Mouse (Mus musculus): ENCODE results near the gene Robo2. TPM values are rescaled to one million over a fixed set of nuclear protein-coding genes. Genes with fewer than 3 reads are reported as not detected.

The Robo2 gene
- total and polyA plus RNA-seq, 3 experiments: not detected

GRCm38 (mm10) chr16:73930323-73930722 is 481.3 kb downstream of the Robo2 start:
- H3K9me3 ChIP-seq (replicated peaks; ENCODE audit: insufficient read depth, low read length): no peaks in the 10 kb centered on the region
- TF ChIP-seq ZMIZ1 (IDR thresholded peaks at IDR 0.05; ENCODE audit: low read depth, low read length) (no peak), BHLHE40 (IDR thresholded peaks at IDR 0.05; ENCODE audit: borderline replicate concordance, low read depth, low read length) (no peak)

GRCm38 (mm10) chr16:73927481-73927880 is 484.1 kb downstream of the Robo2 start:
- no peak for DNase-seq (ENCODE audit: low read depth, low spot score)
- Histone ChIP-seq H3K9ac (ENCODE audit: control insufficient read depth, low read depth, low read length, poor library complexity, severe bottlenecking) (no peak overlapping the region), H3K27ac (ENCODE audit: control insufficient read depth, low read depth, low read length) (no peak overlapping the region), H3K36me3 (ENCODE audit: control insufficient read depth in 1 of 2, insufficient read depth in 2 of 2, low read length in 2 of 2) (no peaks in the 10 kb centered on the region), H3K9me3 (replicated peaks; ENCODE audit: insufficient read depth, low read length) (no peaks in the 10 kb centered on the region), H3K79me2 (ENCODE audit: control insufficient read depth, insufficient read depth, low read length, poor library complexity) (no peaks in the 10 kb centered on the region), H3K27me3 (ENCODE audit: control insufficient read depth in 1 of 2, insufficient read depth in 2 of 2, low read length in 2 of 2) (no peaks in the 10 kb centered on the region), H3K4me3 (ENCODE audit: control insufficient read depth in 1 of 2, insufficient read depth in 1 of 2, low read depth in 2 of 2, low read length in 2 of 2) (no peak overlapping the region), H3K4me1 (ENCODE audit: control insufficient read depth in 1 of 2, insufficient read depth in 2 of 2, low read length in 2 of 2) (no peaks in the 10 kb centered on the region)
- no peak for TF ChIP-seq CTCF (IDR thresholded peaks at IDR 0.05 in 2 of 3, conservative IDR thresholded peaks at IDR 0.05 in 1 of 3; ENCODE audit: control insufficient read depth in 1 of 3, insufficient read depth in 1 of 3, low read depth in 2 of 3, low read length in 3 of 3, poor library complexity in 1 of 3, severe bottlenecking in 1 of 3)

More at GRCm38 (mm10) chr16:73930323-73930722, 481.3 kb downstream of the Robo2 start:
- no peak overlapping the region for H3K9ac ChIP-seq (ENCODE audit: control insufficient read depth, low read depth, low read length, poor library complexity, severe bottlenecking)
- H3K27me3 ChIP-seq (ENCODE audit: control insufficient read depth in 1 of 2, insufficient read depth in 2 of 2, low read length in 2 of 2): no peaks in the 10 kb centered on the region
- no peaks in the 10 kb centered on the region for H3K79me2 ChIP-seq (ENCODE audit: control insufficient read depth, insufficient read depth, low read length, poor library complexity)
- no peaks in the 10 kb centered on the region for H3K36me3 ChIP-seq (ENCODE audit: control insufficient read depth in 1 of 2, insufficient read depth in 2 of 2, low read length in 2 of 2)
- H3K27ac ChIP-seq (ENCODE audit: control insufficient read depth, low read depth, low read length): no peak overlapping the region
- no peak for DNase-seq (ENCODE audit: low read depth, low spot score)
- no peaks in the 10 kb centered on the region for H3K4me1 ChIP-seq (ENCODE audit: control insufficient read depth in 1 of 2, insufficient read depth in 2 of 2, low read length in 2 of 2)
- H3K4me3 ChIP-seq (ENCODE audit: control insufficient read depth in 1 of 2, insufficient read depth in 1 of 2, low read depth in 2 of 2, low read length in 2 of 2): no peak overlapping the region

- Histone ChIP-seq H3K4me3 (ENCODE audit: control insufficient read depth in 1 of 2, insufficient read depth in 1 of 2, low read depth in 2 of 2, low read length in 2 of 2) (no peak overlapping the region), H3K9me3 (replicated peaks; ENCODE audit: insufficient read depth, low read length) (no peaks in the 10 kb centered on the region), H3K79me2 (ENCODE audit: control insufficient read depth, insufficient read depth, low read length, poor library complexity) (no peaks in the 10 kb centered on the region), H3K36me3 (ENCODE audit: control insufficient read depth in 1 of 2, insufficient read depth in 2 of 2, low read length in 2 of 2) (no peaks in the 10 kb centered on the region), H3K9ac (ENCODE audit: control insufficient read depth, low read depth, low read length, poor library complexity, severe bottlenecking) (no peak overlapping the region), H3K27me3 (ENCODE audit: control insufficient read depth in 1 of 2, insufficient read depth in 2 of 2, low read length in 2 of 2) (no peaks in the 10 kb centered on the region), H3K4me1 (ENCODE audit: control insufficient read depth in 1 of 2, insufficient read depth in 2 of 2, low read length in 2 of 2) (no peaks in the 10 kb centered on the region), H3K27ac (ENCODE audit: control insufficient read depth, low read depth, low read length) (no peak overlapping the region)
- TF ChIP-seq NRF1 (IDR thresholded peaks at IDR 0.05; ENCODE audit: insufficient read depth, low read depth, low read length, poor library complexity, severe bottlenecking) (no peak), MAZ (IDR thresholded peaks at IDR 0.05; ENCODE audit: low read depth, low read length) (no peak), POLR2AphosphoS2 (IDR thresholded peaks at IDR 0.05; ENCODE audit: low read length) (no peak), KAT2A (conservative IDR thresholded peaks at IDR 0.05; ENCODE audit: low read depth, low read length) (no peak), CTCF (IDR thresholded peaks at IDR 0.05 in 2 of 3, conservative IDR thresholded peaks at IDR 0.05 in 1 of 3; ENCODE audit: control insufficient read depth in 1 of 3, insufficient read depth in 1 of 3, low read depth in 2 of 3, low read length in 3 of 3, poor library complexity in 1 of 3, severe bottlenecking in 1 of 3) (no peak), GATA1 (IDR thresholded peaks at IDR 0.05; ENCODE audit: low read depth, low read length) (no peak)
- no peak for DNase-seq (ENCODE audit: low read depth, low spot score)
Observed at GRCm38 (mm10) chr16:73915425-73915824, 496.2 kb downstream of the Robo2 start.

GRCm38 (mm10) chr16:73914936-73915335 is 496.7 kb downstream of the Robo2 start:
- no peak overlapping the region for H3K9ac ChIP-seq (ENCODE audit: control insufficient read depth, low read depth, low read length, poor library complexity, severe bottlenecking)
- no peaks in the 10 kb centered on the region for H3K36me3 ChIP-seq (ENCODE audit: control insufficient read depth in 1 of 2, insufficient read depth in 2 of 2, low read length in 2 of 2)
- no peaks in the 10 kb centered on the region for H3K4me1 ChIP-seq (ENCODE audit: control insufficient read depth in 1 of 2, insufficient read depth in 2 of 2, low read length in 2 of 2)
- H3K27me3 ChIP-seq (ENCODE audit: control insufficient read depth in 1 of 2, insufficient read depth in 2 of 2, low read length in 2 of 2): no peaks in the 10 kb centered on the region
- H3K79me2 ChIP-seq (ENCODE audit: control insufficient read depth, insufficient read depth, low read length, poor library complexity): no peaks in the 10 kb centered on the region
- no peak overlapping the region for H3K27ac ChIP-seq (ENCODE audit: control insufficient read depth, low read depth, low read length)
- DNase-seq (ENCODE audit: low read depth, low spot score): no peak
- no peaks in the 10 kb centered on the region for H3K9me3 ChIP-seq (replicated peaks; ENCODE audit: insufficient read depth, low read length)
- H3K4me3 ChIP-seq (ENCODE audit: control insufficient read depth in 1 of 2, insufficient read depth in 1 of 2, low read depth in 2 of 2, low read length in 2 of 2): no peak overlapping the region
- TF ChIP-seq MAX (IDR thresholded peaks at IDR 0.05; ENCODE audit: low read length) (no peak), CTCF (IDR thresholded peaks at IDR 0.05 in 2 of 3, conservative IDR thresholded peaks at IDR 0.05 in 1 of 3; ENCODE audit: control insufficient read depth in 1 of 3, insufficient read depth in 1 of 3, low read depth in 2 of 3, low read length in 3 of 3, poor library complexity in 1 of 3, severe bottlenecking in 1 of 3) (no peak), ZKSCAN1 (IDR thresholded peaks at IDR 0.05; ENCODE audit: low read depth, low read length) (no peak), MXI1 (IDR thresholded peaks at IDR 0.05; ENCODE audit: low read depth, low read length) (no peak), RAD21 (IDR thresholded peaks at IDR 0.05; ENCODE audit: low read depth, low read length) (no peak), ELF1 (IDR thresholded peaks at IDR 0.05; ENCODE audit: low read depth, low read length) (no peak), KAT2A (conservative IDR thresholded peaks at IDR 0.05; ENCODE audit: low read depth, low read length) (no peak), POLR2AphosphoS2 (IDR thresholded peaks at IDR 0.05; ENCODE audit: low read length) (no peak)

Data from MEL (cell line).